Mouse (Mus musculus): ENCODE data around the gene Wdr48.

- TF ChIP-seq POLR2A (IDR thresholded peaks at IDR 0.05; ENCODE audit: control insufficient read depth, extremely low read depth, insufficient read depth, low read length, poor library complexity) (no peak), CTCF (IDR thresholded peaks at IDR 0.05; ENCODE audit: borderline replicate concordance, control insufficient read depth, extremely low read depth, insufficient read depth, low read length, poor library complexity) (no peak)
Measured at GRCm38 (mm10) chr9:119925120-119925657, 30.5 kb downstream of the Wdr48 start.
